Mouse (Mus musculus) cortical plate, adult 2 months (tissue): ENCODE measurements at regions not wholly inside any gene's neighbourhood (a gene's known extent, or its start where the extent isn't known, plus 50 kb on each side); places are given as distances from the start of the nearest gene placed in this dataset.

ENCODE experiments used
- CTCF ChIP-seq: fragments of 200-500 bp; IDR thresholded peaks from 2 replicates; pipeline ENCODE4 v1.5.1; 2011; ENCODE audit warnings: mild to moderate bottlenecking, control low read depth, low read length; ENCODE audit not compliant: insufficient read depth; ENCODE audit errors: extremely low read depth
- POLR2A ChIP-seq: fragments of 200-500 bp; IDR thresholded peaks from 2 replicates; pipeline ENCODE4 v1.6.1; 2011; ENCODE audit warnings: mild to moderate bottlenecking, low read length, control low read depth; ENCODE audit not compliant: insufficient read depth; ENCODE audit errors: extremely low read depth

DNA sequence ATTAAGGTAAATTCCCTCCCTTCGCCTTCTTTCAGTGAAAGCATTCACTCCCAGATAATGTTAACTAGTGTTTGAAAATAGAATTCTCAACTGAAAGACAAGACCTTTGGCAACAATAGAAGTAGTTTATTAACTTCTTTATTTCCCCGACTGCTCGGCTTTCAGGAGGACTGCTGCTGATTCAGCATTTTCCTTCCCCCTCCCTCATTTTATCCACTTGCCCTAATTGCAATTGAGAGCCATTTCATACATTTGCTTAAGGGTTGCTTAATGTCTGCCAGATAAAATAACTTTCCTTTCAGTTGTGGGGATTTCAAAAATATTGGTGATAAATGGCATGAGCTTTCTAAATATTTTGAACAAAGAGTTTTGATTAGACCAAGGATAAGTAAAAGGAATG is 744.5 kb downstream of the Brinp3 start:
- TF ChIP-seq POLR2A (no peak), CTCF (no peak)
